Mouse (Mus musculus): Measurements from ENCODE around the gene BC003965.

DNA sequence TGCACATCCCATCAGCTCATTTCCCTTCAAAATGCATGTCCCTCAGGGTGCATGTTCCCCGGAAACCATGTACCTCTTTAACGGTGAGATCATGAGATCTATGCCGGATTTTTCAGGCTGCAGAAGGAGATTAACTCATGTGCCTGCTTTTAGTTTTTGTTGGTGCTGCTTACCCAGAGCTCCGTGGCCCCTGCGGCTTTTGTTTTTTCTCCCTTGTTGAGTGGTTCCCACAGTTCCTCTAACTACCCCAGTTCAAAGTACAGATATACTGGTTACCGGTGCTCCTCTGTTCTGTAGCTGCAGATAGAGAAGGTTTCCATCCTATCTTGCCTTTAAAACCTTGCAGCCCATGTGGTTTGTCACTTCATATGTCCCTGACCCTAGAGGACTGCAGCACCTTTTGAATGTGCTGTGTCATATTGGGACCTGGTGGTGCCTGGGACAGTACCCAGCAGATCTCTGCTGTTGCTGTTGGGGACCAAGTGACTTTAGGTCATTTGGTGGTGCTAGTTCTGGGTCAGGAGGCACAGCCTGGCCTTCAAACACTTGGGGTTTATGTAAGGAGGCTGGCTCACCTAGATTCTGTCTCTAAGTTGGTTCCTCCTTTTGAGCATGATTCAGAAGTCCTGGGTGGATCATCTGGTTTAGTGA is 38.7 kb downstream of the BC003965 start:
- no peak for TF ChIP-seq POLR2A (IDR thresholded peaks at IDR 0.05; ENCODE audit: low read depth, low read length)
- no peak for TF ChIP-seq CTCF (IDR thresholded peaks at IDR 0.05; ENCODE audit: extremely low read depth, insufficient read length, insufficient replicate concordance, low read depth, low read length)
